Mouse (Mus musculus) retina, postnatal 1 day (tissue): ENCODE measurements around the gene Fbxw14.
"Not testable (repeated sequence)": the region's sequence is repeated elsewhere in the genome, so short reads cannot be mapped to it uniquely, and the experiment has no call there.

Experiments used
- DNase-seq: peaks from one replicate; pipeline ENCODE4 v3.0.0-alpha.2; 2012

Gene Fbxw14

DNA sequence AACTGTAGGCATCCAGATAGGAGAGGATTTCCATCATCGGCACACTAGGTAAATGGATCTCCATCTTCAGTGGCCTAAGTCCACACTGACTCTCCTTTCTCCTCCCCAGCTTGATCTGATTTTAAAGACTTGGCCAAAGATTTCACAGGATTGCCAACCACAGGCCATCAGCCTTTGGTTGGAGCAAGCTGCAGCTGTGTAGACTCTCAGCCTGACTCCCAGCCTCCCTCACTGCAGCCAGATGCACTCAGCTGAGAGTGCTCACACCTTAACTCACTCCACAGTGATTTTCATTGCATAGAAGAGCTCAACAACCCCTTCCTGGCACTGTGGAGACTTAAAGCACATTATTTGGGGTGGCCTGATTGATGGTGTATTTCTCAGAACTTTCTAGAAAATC lies at the start of gene Fbxw14:
Fbxw14 (minus strand) TSS at position 101 of the 400 bp plus-strand sequence.
- not testable (repeated sequence) for DNase-seq

DNA sequence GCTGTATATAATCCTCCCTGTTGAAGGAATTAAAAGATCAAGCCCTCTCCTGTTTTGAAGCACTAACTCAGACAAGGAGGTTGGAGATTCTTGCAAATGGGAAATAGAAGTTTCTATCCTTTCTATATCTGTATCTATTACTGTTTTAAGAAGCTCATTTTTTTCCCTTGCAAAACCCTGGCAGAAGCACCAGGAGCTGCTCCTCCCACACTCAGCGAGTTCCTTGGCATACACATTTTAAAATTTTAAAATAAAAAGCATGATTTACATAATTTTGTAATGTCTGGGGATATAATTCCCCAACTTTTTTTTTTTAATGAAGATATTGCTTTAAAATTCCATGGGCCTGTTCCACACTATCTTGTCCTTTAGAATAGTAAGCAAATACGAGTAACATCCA lies 24.4 kb downstream of the Fbxw14 start:
- no peak for DNase-seq

DNA sequence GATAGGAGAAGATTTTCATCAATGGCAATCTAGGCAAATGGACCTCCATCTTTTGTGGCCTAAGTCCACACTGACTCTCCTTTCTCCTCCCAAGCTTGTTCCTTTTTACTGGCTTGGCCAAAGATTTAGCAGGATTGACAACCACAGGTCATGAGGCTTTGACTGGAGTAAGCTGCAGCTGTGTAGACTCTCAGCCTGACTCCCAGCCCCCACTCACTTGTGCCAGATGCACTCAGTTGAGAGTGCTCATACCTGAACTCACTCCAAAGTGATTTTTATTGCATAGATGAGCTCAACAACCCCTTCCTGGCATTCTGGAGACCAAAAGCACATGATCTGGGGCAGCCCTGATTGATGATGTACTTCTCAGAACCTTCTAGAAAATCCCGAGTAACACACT lies 52.8 kb downstream of the Fbxw14 start, which contains the start of gene Fbxw20:
Fbxw20 (minus strand) TSS at position 101 of the 400 bp plus-strand sequence.
- DNase-seq, result no peak
